Mouse (Mus musculus): Measurements from ENCODE around the gene Hfe. TPM values are rescaled to one million over a fixed set of nuclear protein-coding genes. Genes with fewer than 3 reads are reported as not detected.
"Not testable (repeated sequence)": the region's sequence is repeated elsewhere in the genome, so short reads cannot be mapped to it uniquely, and the experiment has no call there.

Hfe gene
- total RNA-seq, 2 experiments from 2014 or later, result 2.4 to 3.1 TPM

- Histone ChIP-seq H3K27ac (no peak overlapping the region), H3K4me3 (no peak overlapping the region)
- intact Hi-C loops (cut with DNase I), result no loop called here
- no peak for TF ChIP-seq CTCF (IDR thresholded peaks at IDR 0.05)
- no peak for DNase-seq (ENCODE audit: extremely low spot score in 1 of 2, low spot score in 2 of 2)
Measured at GRCm38 (mm10) chr13:23705751-23706356, 4.8 kb downstream of the Hfe start.

- DNase-seq (ENCODE audit: extremely low spot score in 1 of 2, low spot score in 2 of 2); H3K4me3 ChIP-seq; intact Hi-C loops (cut with DNase I); H3K27ac ChIP-seq: not testable (repeated sequence)
Measured at GRCm38 (mm10) chr13:23702801-23703200, 7.9 kb downstream of the Hfe start.

GRCm38 (mm10) chr13:23702220-23702619 is 8.4 kb downstream of the Hfe start:
- Histone ChIP-seq H3K27ac (no peak overlapping the region), H3K4me3 (no peak overlapping the region)
- intact Hi-C loops (cut with DNase I), result no loop called here
- TF ChIP-seq CTCF (IDR thresholded peaks at IDR 0.05), result no peak
- no peak for DNase-seq (ENCODE audit: extremely low spot score in 1 of 2, low spot score in 2 of 2)

GRCm38 (mm10) chr13:23700786-23701520 is 9.7 kb downstream of the Hfe start:
- H3K4me3 ChIP-seq, result no peak overlapping the region
- no peak overlapping the region for H3K27ac ChIP-seq
- intact Hi-C loops (cut with DNase I), result loop anchor here (1.0 kb wide), 1 partner anchor 31 kb away; no protein-coding TSS in a partner anchor
- peak; percentile 65 for DNase-seq (ENCODE audit: extremely low spot score in 1 of 2, low spot score in 2 of 2)
- TF ChIP-seq CTCF (IDR thresholded peaks at IDR 0.05), result peak; percentile 90

- TF ChIP-seq CTCF (IDR thresholded peaks at IDR 0.05), result peak; percentile 34
- intact Hi-C loops (cut with DNase I), result loop anchor here (5.0 to 10.0 kb wide), 5 partner anchors 77 to 1945 kb away; partner anchors contain the start of genes Hist1h1b, Hist1h1e, Hist1h2ag and Hist1h2ak
- H3K4me3 ChIP-seq, result no peak overlapping the region
- no peak for DNase-seq (ENCODE audit: extremely low spot score in 1 of 2, low spot score in 2 of 2)
- no peak overlapping the region for H3K27ac ChIP-seq
Measured at GRCm38 (mm10) chr13:23699767-23700166, 10.9 kb downstream of the Hfe start.

- TF ChIP-seq CTCF (IDR thresholded peaks at IDR 0.05), result no peak
- no peak overlapping the region for H3K27ac ChIP-seq
- peak overlapping the region; percentile 62; the same call in 1 of the 2 replicates for H3K4me3 ChIP-seq
- no peak for DNase-seq (ENCODE audit: extremely low spot score in 1 of 2, low spot score in 2 of 2)
- intact Hi-C loops (cut with DNase I), result loop anchor here (1.0 to 10.0 kb wide), 6 partner anchors 14 to 1944 kb away; partner anchors contain the start of genes Hist1h1b, Hist1h1e, Hist1h2ag and Hist1h2ak
Measured at GRCm38 (mm10) chr13:23698996-23699395, 11.7 kb downstream of the Hfe start.

- no peak; the same call in 1 of the 2 replicates for TF ChIP-seq CTCF (IDR thresholded peaks at IDR 0.05)
- intact Hi-C loops (cut with DNase I), result loop anchor here (1.0 to 10.0 kb wide), 6 partner anchors 13 to 1943 kb away; partner anchors contain the start of genes Hist1h1b, Hist1h1e, Hist1h2ag and Hist1h2ak
- peak within 1 kb of the TSS; percentile 62 for H3K4me3 ChIP-seq
- DNase-seq (ENCODE audit: extremely low spot score in 1 of 2, low spot score in 2 of 2), result peak; percentile 99
- H3K27ac ChIP-seq, result peak within 1 kb of the TSS; percentile 82
Measured at GRCm38 (mm10) chr13:23698300-23698693, 12.4 kb downstream of the Hfe start, which contains the start of gene Hist1h4c. Hist1h4c (minus strand) TSS chr13:23698454.

GRCm38 (mm10) chr13:23697491-23698299 is 13.0 kb downstream of the Hfe start:
- peak in 1 of 2 experiments; percentile 56 for DNase-seq (ENCODE audit: extremely low spot score in 1 of 2, low spot score in 2 of 2)
- intact Hi-C loops (cut with DNase I), result loop anchor here (1.0 to 10.0 kb wide), 6 partner anchors 12 to 1943 kb away; partner anchors contain the start of genes Hist1h1b, Hist1h1e, Hist1h2ag and Hist1h2ak
- TF ChIP-seq CTCF (IDR thresholded peaks at IDR 0.05), result peak; percentile 79
- H3K27ac ChIP-seq, result peak overlapping the region; percentile 82
- peak overlapping the region; percentile 62 for H3K4me3 ChIP-seq

GRCm38 (mm10) chr13:23696061-23696474 is 14.6 kb downstream of the Hfe start:
- H3K4me3 ChIP-seq, result no peak overlapping the region
- no peak overlapping the region for H3K27ac ChIP-seq
- intact Hi-C loops (cut with DNase I), result loop anchor here (5.0 to 10.0 kb wide), 5 partner anchors 74 to 1941 kb away; partner anchors contain the start of genes Hist1h1b, Hist1h1e, Hist1h2ag and Hist1h2ak
- no peak for TF ChIP-seq CTCF (IDR thresholded peaks at IDR 0.05)
- no peak for DNase-seq (ENCODE audit: extremely low spot score in 1 of 2, low spot score in 2 of 2)

GRCm38 (mm10) chr13:23695514-23695913 is 15.1 kb downstream of the Hfe start, which contains the start of gene Hist1h1t:
Hist1h1t (plus strand) TSS chr13:23695814.
- no peak for TF ChIP-seq CTCF (IDR thresholded peaks at IDR 0.05)
- intact Hi-C loops (cut with DNase I), result loop anchor here (5.0 to 10.0 kb wide), 5 partner anchors 73 to 1941 kb away; partner anchors contain the start of genes Hist1h1b, Hist1h1e, Hist1h2ag and Hist1h2ak
- no peak for DNase-seq (ENCODE audit: extremely low spot score in 1 of 2, low spot score in 2 of 2)

GRCm38 (mm10) chr13:23694956-23695355 is 15.7 kb downstream of the Hfe start:
- DNase-seq (ENCODE audit: extremely low spot score in 1 of 2, low spot score in 2 of 2), result no peak
- no peak for TF ChIP-seq CTCF (IDR thresholded peaks at IDR 0.05)

More at GRCm38 (mm10) chr13:23695514-23695913, 15.1 kb downstream of the Hfe start, which contains the start of gene Hist1h1t:
- Histone ChIP-seq H3K27ac (no peak within 1 kb of the TSS), H3K4me3 (no peak within 1 kb of the TSS)

More at GRCm38 (mm10) chr13:23694956-23695355, 15.7 kb downstream of the Hfe start:
- intact Hi-C loops (cut with DNase I), result loop anchor here (5.0 to 10.0 kb wide), 5 partner anchors 73 to 1940 kb away; partner anchors contain the start of genes Hist1h1b, Hist1h1e, Hist1h2ag and Hist1h2ak
- H3K4me3 ChIP-seq, result no peak overlapping the region
- H3K27ac ChIP-seq, result no peak overlapping the region

Measured in left cerebral cortex, adult 2 months (tissue).